Mouse (Mus musculus): ENCODE measurements around the gene Cd46.

GRCm38 (mm10) chr1:195100693-195101092 is 8.6 kb upstream of the Cd46 start:
- no peak for TF ChIP-seq CTCF (IDR thresholded peaks at IDR 0.05)
- TF ChIP-seq POLR2A (IDR thresholded peaks at IDR 0.05; ENCODE audit: insufficient read depth, low read depth, low read length): no peak
